Mouse (Mus musculus) CD4-positive helper T cell, adult 2 months (primary cell): ENCODE results near the gene Taf6.
A peak's percentile ranks its signal among the peaks of the same experiment; 100 is the strongest.

Experiments used
- DNase-seq: peaks from one replicate; pipeline ENCODE4 v3.0.0-alpha.2; 2012; ENCODE audit warnings: low read depth, missing footprints, low spot score

Gene Taf6

DNA sequence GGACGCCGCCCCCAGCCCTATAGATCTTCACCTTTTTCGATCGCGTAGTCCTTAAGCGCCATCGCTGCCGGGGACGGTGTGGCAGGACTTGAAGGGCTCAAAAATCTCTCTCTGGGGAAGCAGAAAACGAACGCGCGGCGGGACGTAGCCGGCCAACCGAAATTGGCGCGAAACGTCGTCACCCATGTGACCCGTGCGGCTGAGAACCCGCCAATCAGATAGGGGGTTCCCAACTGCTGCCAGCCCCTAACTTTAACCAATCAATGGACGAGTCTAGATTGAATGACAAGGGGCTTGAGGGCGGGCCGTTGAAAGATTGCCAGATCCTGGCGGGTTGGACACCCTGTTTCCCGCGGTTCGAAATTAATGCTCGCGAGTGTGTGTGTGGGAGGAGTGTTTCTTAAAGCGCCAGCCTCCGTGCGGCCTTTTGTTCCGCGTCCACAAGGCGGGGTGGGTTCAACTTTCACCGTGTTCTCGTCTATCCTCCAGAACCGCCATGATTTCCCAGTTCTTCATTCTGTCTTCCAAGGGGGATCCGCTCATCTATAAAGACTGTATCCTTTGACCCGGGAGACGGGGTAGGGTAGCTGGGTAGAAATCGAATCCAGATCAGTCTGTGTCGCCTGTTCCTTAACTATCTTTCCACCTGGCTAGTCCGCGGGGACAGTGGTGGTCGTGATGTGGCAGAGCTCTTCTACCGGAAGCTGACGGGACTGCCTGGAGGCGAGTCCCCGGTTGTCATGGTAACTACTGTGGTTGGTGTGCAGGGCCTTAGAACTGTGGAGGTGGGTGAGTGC lies 15.4 kb downstream of the Taf6 start, which contains the start of the genes Ap4m1 and Mcm7:
Gene Ap4m1, plus strand, starts transcription at position 308 of the 797 bp plus-strand sequence.
Gene Mcm7, minus strand, starts transcription at position 728 of the 797 bp plus-strand sequence.
- peak; percentile 97 for DNase-seq

DNA sequence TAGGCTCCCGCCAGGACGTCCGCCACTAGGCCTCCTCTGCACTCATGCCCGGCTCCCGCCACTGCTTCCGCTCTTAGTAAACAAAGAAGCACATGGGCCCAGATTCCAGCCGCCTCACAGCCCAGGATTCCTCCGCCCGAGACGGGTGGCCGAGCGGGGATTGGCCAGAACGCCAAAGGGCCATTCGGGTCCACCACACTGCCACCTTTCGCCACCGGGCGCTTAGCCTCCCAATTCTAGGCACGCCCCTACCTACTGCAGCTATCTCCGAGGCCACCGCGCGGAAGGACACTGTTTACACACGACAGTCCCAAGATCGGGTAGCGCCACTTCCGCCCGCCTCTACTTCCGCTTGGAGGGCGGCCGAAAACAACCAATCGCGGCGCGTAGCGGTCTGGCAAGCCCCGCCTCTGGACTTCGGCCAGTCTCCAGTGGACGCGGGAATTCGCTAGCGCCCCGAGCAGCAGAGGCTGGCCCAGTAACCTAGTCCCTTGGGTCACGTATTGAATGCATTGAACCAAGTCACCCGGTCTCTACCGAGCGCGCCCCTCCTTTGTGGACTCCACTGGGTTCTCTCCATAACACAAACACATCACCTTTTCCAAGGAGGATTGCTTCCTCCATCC lies 16.2 kb downstream of the Taf6 start:
- DNase-seq = peak; percentile 93

DNA sequence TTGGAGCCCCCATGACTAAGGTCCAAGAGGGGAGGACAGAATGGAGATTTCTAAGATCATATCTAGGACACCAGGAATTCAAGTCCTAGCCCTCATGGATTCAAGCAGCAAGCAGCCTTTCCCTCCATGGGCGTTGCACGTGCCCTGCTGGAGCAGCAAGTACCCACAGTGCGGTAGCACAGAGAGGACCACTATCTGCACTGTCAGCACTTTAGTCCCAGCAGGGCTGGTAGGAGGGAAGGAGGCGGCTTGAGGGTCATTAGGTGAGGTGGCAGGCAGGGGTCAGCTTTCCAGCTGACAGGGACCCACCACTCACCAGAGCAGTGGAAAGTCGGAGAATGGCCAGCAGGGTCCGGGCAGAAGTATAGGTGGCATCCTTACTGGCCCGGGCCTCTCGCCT lies 21.7 kb downstream of the Taf6 start:
- no peak for DNase-seq

DNA sequence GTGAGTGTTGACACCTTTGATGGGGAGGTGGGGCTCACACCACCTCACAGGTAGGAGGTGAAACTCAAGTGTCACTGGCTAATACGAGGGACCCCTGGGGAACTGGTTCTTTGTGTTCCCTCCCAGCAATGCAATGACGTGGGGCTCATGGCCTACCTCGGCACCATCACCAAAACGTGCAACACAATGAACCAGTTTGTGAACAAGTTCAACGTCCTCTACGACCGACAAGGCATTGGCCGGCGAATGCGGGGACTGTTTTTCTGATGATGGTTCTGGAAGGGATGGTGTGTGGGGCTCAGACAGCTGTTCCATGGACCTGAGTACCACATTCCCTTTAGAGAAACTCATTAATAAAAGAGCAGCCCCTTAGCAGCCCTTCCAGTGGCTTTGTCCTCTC lies 23.6 kb downstream of the Taf6 start:
- no peak for DNase-seq

DNA sequence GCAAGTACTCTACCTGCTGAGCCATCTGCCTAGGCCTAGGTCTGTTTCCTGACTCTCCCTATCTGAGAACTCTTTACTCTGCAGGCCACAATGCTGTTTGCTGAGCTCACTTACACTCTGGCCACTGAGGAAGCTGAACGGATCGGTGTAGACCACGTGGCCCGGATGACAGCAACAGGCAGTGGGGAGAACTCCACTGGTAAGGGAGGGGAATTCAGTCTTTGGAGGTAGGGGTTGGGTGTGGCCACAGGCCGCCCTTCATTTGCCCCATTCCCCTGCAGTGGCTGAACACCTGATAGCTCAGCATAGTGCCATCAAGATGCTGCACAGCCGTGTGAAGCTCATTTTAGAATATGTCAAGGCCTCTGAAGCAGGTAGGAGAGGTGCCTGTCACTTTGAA lies 24.2 kb downstream of the Taf6 start:
- no peak for DNase-seq

DNA sequence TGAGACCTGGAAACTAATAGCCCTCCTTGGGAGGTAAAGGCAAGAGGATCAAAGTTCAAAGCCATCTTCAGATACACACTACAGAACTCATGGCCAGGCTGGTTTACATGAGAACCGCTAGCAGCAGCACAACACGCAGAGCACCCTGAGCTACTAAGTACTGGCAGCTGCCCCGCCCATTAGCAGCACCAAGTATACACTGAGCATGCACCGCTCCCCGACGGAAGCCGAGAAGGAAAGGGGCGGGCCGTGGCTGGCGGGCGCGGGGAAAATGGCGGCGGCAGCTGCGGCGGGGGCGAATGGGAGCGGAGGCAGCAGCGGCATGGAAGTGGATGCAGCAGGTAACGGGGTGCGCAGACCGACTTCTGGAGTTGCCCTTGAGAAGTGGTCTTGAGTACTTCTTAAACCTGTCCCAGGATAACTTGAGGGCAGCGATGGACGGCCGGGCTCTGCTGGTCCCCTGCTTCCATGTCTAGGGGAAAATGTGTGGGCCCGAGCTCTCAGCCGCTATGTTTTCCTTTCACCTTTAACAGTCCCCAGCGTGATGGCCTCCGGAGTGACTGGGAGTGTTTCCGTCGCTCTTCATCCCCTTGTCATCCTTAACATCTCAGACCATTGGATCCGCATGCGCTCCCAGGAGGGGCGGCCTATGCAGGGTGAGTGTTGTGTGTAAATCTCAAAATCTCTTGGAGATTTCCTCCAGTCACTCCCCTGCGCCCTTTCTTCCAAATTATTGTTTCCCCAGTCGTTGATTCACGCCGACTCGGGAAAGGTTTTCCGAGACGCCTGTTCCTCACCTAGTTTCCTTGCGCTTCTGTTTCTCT lies 26.2 kb downstream of the Taf6 start, which contains the start of gene Cops6:
Gene Cops6, plus strand, starts transcription at position 230 of the 824 bp plus-strand sequence.
- DNase-seq = peak; percentile 95

DNA sequence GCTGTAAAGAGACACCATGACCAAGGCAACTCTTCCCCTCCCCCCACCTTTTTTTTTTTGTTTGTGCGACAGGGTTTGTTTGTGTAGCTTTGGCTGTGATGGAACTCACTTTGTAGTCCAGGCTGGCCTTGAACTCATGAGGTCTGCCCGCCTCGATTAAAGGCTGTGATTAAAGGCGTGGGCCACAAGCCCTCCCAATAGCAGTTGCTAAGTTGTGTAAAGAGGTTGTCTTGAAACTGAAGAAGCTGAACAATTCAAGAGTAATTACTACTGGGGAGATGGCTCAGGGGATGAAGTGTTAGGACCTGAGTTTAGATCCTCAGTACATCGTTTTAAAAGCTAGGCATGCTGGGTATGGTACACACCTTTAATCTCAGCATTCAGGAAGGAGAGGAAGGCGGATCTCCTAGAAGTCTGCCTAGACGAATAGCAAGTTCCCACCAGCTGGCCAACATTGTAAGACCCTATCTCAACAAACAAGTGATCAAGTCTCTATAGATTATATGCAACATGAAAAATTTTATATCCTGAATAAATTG lies 27.0 kb downstream of the Taf6 start:
- no peak for DNase-seq

DNA sequence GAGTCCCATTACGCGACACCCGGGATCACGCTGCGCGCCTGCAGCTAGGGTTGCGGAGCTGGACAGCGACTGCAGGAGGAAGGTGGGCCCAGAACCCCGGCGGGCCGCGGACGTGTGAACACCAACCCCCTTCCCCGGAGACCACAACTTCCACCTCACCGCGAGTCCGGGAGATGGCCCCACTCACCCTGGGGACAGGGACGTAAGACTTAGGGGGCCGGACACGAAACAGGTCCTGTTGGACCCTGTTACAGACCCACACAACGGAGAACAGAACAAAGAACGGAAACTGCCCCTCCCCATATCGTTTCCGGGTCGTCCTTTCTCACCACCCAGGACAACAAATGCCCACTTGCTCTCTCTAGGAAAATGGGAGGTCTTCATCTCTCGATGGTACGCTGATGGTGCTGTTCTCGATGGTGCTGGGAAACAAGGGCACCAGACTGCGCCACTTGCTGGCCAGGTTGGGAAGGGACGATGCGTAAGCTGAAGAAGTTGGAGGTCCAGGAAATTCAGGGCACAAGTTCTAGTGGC lies 31.7 kb downstream of the Taf6 start, which contains the start of gene Zfp113:
Gene Zfp113, minus strand, starts transcription at position 302 of the 534 bp plus-strand sequence.
- peak; percentile 91 for DNase-seq

DNA sequence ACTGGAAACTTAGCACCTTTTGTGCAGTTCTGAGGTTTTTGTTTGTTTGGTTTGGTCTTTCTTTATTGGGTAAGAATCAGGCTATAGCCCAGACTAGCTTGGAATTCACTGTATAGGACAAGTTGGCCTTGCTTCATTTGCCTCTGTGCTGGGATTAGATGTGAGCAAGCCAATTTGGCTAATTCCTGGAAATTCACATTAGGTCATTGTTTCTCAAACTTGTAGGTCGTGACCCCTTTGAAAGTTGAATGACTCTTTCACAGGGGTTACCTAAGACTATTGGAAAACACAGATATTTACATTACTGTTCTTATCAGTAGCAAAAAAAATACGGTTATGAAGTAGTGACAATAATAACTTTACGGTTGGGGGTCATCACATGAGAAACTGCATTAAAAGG lies 32.9 kb downstream of the Taf6 start:
- no peak for DNase-seq

DNA sequence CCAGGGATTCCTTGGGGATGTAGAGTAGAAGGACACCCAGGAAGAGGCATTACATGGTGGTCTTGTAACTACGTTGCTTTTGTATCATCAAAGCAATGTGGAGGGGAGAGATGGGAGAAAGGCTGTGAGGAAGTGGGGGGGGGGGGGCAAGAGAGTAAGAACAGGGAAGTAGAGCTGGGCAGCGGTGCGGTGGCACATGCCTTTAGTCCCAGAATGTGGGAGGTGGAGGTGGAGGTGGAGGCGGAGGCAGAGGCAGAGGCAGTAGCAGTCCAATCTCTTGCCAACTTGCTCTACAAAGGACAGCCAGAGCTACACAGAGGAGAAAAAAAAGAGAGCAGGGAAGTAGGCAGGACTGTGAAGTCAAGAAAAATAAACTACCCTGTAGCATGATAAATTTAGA lies 48.7 kb downstream of the Taf6 start:
- DNase-seq = no peak

DNA sequence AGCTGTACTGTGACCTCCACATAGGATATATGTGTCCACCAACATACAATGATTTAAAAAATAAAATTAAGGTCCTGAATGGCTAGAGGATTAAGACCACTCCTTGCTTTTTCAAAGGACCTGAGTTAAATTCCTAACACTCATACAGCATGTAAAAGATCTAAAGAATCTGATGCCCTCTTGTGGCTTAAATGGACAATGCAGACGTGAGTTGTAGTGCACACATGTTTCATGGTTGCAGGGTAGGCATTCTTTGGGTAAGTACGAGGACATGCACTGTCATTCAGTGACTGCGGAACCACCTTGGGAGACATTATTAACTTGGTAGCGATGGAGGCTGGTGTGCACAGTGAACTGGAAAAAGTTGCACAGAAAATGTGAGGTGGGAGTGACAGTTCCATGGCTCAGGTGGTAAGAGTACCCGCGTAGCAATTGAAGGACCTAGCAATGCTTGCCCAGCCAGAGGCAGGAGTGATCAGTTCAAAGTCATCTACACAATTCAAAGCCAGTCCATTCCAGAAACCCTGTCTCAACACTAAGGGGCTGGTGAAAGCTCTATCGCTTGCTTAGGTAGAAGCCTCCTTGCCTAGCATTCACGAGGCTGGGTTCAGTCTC lies 49.2 kb downstream of the Taf6 start:
- peak; percentile 55 for DNase-seq

DNA sequence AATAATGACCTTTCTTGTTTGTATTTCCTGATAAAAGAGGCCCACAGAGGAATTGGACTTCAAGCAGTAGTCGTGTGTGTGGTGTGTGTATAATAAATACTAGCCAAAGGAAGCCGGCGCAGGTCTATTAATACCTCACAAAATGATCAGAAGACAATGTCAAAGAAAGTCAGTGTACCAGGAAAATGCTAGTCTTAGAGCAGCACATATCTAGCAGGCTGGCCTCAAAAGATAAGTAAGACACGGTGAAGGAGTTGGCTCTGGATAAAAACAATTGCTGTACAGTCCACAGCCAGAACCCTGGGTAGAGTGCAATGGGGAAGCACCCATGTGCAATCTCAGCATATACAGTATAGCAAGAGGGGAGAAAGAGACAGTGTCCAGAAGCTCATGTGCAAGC lies 50.0 kb downstream of the Taf6 start:
- no peak for DNase-seq

DNA sequence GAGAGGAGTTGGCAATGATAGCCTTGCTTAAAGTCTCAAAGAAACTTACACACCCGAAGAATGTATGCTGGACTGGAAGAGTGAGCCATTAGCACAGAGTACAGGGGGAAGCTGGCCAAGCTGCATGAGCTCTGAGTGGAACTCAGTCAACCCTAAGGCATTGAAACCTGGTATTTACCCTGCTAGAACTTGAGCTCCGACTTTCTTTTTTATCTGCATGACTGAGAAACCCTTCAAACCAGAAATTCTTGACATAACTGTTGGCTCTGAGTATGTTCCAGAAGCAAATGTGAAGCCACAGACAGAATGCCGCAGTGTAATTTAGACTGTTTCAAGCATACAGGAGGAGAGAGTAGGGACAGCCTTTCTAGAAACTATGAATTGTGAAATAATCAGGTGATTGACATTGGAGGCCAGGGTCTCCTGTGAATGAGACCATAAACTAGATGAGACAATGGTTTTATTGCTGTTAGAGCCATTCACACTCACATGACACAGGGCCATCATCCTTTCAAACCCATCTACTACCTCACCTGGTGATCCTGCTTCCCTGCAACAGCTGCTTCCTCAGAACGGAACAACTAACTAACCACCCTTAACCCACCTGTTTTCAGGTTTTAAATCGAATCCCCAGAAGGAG lies 54.7 kb downstream of the Taf6 start:
- DNase-seq = no peak
